Mouse (Mus musculus) MEL (cell line): ENCODE measurements around the gene Osbpl9.

ENCODE experiments used
- CTCF ChIP-seq, 3 experiments: IDR thresholded peaks in 2 of 3; conservative IDR thresholded peaks in 1 of 3; 2 replicates each; pipeline ENCODE4 v1.5.1; 2011 to 2012; ENCODE audit warnings: low read length in 3 of 3, low read depth in 2 of 3, mild to moderate bottlenecking in 2 of 3, improper control_type of control experiment in 1 of 3, inconsistent platforms in 1 of 3, mixed read lengths in 1 of 3, moderate library complexity in 1 of 3; ENCODE audit not compliant: control insufficient read depth in 1 of 3, insufficient read depth in 1 of 3, poor library complexity in 1 of 3, severe bottlenecking in 1 of 3
- E2F4 ChIP-seq: IDR thresholded peaks from 2 replicates; pipeline ENCODE4 v1.6.1; 2011; ENCODE audit warnings: low read depth, low read length, improper control_type of control experiment, borderline replicate concordance
- ELF1 ChIP-seq: IDR thresholded peaks from 2 replicates; pipeline ENCODE4 v1.6.1; 2014; ENCODE audit warnings: low read depth, mild to moderate bottlenecking, inconsistent platforms, low read length, improper control_type of control experiment, moderate library complexity
- ETS1 ChIP-seq: IDR thresholded peaks from 2 replicates; pipeline ENCODE4 v1.6.1; 2012; ENCODE audit warnings: low read depth, mild to moderate bottlenecking, inconsistent platforms, low read length, improper control_type of control experiment, moderate library complexity
- GATA1 ChIP-seq: IDR thresholded peaks from 2 replicates; pipeline ENCODE4 v1.6.1; 2011; ENCODE audit warnings: low read depth, low read length, improper control_type of control experiment
- HCFC1 ChIP-seq: IDR thresholded peaks from 2 replicates; pipeline ENCODE4 v1.6.1; 2012; ENCODE audit warnings: low read depth, mild to moderate bottlenecking, inconsistent platforms, low read length, improper control_type of control experiment, moderate library complexity
- KAT2A ChIP-seq: conservative IDR thresholded peaks from 2 replicates; pipeline ENCODE4 v1.6.1; 2012; ENCODE audit warnings: low read depth, low read length, improper control_type of control experiment, inconsistent platforms
- POLR2AphosphoS5 ChIP-seq: IDR thresholded peaks from 2 replicates; pipeline ENCODE4 v1.6.1; 2012; ENCODE audit warnings: low read depth, borderline replicate concordance, mild to moderate bottlenecking, inconsistent platforms, low read length, moderate library complexity, mixed read lengths
- USF1 ChIP-seq: IDR thresholded peaks from 2 replicates; pipeline ENCODE4 v1.6.1; 2014; ENCODE audit warnings: low read depth, mild to moderate bottlenecking, inconsistent platforms, low read length, improper control_type of control experiment, moderate library complexity
- ZMIZ1 ChIP-seq: IDR thresholded peaks from 2 replicates; pipeline ENCODE4 v1.6.1; 2012; ENCODE audit warnings: low read depth, mild to moderate bottlenecking, inconsistent platforms, low read length, improper control_type of control experiment, moderate library complexity
- ZNF384 ChIP-seq: IDR thresholded peaks from 2 replicates; pipeline ENCODE4 v1.6.1; 2012; ENCODE audit warnings: low read depth, mild to moderate bottlenecking, inconsistent platforms, low read length, improper control_type of control experiment

GRCm38 (mm10) chr4:109025061-109025460 is 177.0 kb downstream of the Osbpl9 start:
- TF ChIP-seq USF1 (no peak), GATA1 (no peak), ZMIZ1 (no peak), ETS1 (no peak), ZNF384 (no peak), ELF1 (no peak), POLR2AphosphoS5 (no peak), E2F4 (no peak), HCFC1 (no peak), CTCF (IDR thresholded peaks at IDR 0.05 in 2 of 3, conservative IDR thresholded peaks at IDR 0.05 in 1 of 3; ENCODE audit: control insufficient read depth in 1 of 3, insufficient read depth in 1 of 3, low read depth in 2 of 3, low read length in 3 of 3, poor library complexity in 1 of 3, severe bottlenecking in 1 of 3) (no peak), KAT2A (no peak)
